Mouse (Mus musculus) G1E (cell line): ENCODE results near the gene Rfxank. TPM values are rescaled to one million over a fixed set of nuclear protein-coding genes. Genes with fewer than 3 reads are reported as not detected.

ENCODE experiments used
- ATAC-seq: 2 replicates; pipeline ENCODE4 v1.8.0; 2016; ENCODE audit warnings: mild to moderate bottlenecking; ENCODE audit not compliant: insufficient number of reproducible peaks, poor library complexity, low FRiP score, severe bottlenecking; ENCODE audit errors: extremely low read depth
- DNase-seq: peaks from one replicate; pipeline ENCODE4 v3.0.0; 2012; ENCODE audit warnings: low spot score
- H3K27me3 ChIP-seq: 2 replicates; pipeline ENCODE4 v1.6.1; 2012; ENCODE audit warnings: mild to moderate bottlenecking, low read length, inconsistent platforms; ENCODE audit not compliant: insufficient read depth
- H3K36me3 ChIP-seq: replicated peaks from 2 replicates; pipeline ENCODE3; 2012; ENCODE audit warnings: mild to moderate bottlenecking, inconsistent platforms
- H3K4me1 ChIP-seq: 2 replicates; pipeline ENCODE4 v1.6.1; 2012; ENCODE audit warnings: low read depth, low read length, inconsistent platforms, mixed read lengths; ENCODE audit not compliant: insufficient read depth
- H3K4me3 ChIP-seq: 2 replicates; pipeline ENCODE4 v1.5.1; 2012; ENCODE audit warnings: low read depth, mild to moderate bottlenecking, inconsistent platforms, low read length, moderate library complexity, mixed read lengths
- H3K9me3 ChIP-seq: replicated peaks from 2 replicates; pipeline ENCODE4 v1.6.1; 2012; ENCODE audit warnings: inconsistent platforms
- CTCF ChIP-seq: IDR thresholded peaks from 2 replicates; pipeline ENCODE4 v1.5.1; 2012; ENCODE audit warnings: low read depth, low read length, inconsistent platforms, mixed read lengths
- GATA1 ChIP-seq: IDR thresholded peaks from 2 replicates; pipeline ENCODE4 v1.6.1; 2012; ENCODE audit warnings: borderline replicate concordance, low read length, inconsistent platforms, mixed read lengths
- GATA2 ChIP-seq: IDR thresholded peaks from 2 replicates; pipeline ENCODE4 v1.6.1; 2012; ENCODE audit warnings: low read depth, low read length, inconsistent platforms, borderline replicate concordance
- POLR2AphosphoS5 ChIP-seq: IDR thresholded peaks from 2 replicates; pipeline ENCODE4 v1.6.1; 2012; ENCODE audit warnings: low read depth, low read length, inconsistent platforms; ENCODE audit not compliant: insufficient replicate concordance
- TAL1 ChIP-seq: conservative IDR thresholded peaks from 2 replicates; pipeline ENCODE4 v1.6.1; 2012; ENCODE audit warnings: low read depth, low read length, inconsistent platforms, mixed read lengths
- polyA plus RNA-seq: library from polyadenylated mRNA; stranded (reverse); fragments of >175 nt; gene quantifications from 2 replicates; pipeline ENCODE4 v1.2.3, GENCODE M21; 2012
- total RNA-seq, 2 experiments: library from RNA; stranded (forward) in 1 of 2; stranded (reverse) in 1 of 2; fragments of 200-1000 nt in 1 of 2; fragments of >200 nt in 1 of 2; fragmentation: Nextera tagmentation in 1 of 2; gene quantifications; 2 replicates each; pipeline ENCODE4 v1.2.3; 2014 to 2017

Rfxank gene
- total and polyA plus RNA-seq, 3 experiments, result 6.0 to 11.9 (median 7.2) TPM

DNA sequence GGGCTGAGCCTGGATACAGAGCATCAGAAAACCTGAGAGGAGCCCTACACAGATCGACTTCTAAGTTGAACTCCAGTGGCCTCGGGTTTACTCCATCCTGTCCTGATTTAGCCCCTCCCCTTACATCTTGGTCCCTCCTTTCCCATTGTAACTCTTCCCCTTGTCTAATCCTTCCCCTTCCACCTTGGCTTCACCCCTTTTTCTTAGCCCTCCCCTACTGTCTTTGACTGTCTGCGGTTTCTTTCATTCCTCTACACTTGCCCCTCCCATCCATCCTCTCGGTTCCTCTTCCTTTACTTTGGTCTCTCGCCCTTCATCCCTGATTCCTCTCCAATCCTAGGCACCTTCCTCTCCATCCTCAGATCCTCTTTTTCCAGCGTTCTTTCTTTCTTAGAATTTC is 24.5 kb downstream of the Rfxank start:
- peaks cover 39% of the 10 kb centered on the region for H3K27me3 ChIP-seq
- no peaks in the 10 kb centered on the region for H3K36me3 ChIP-seq
- no peaks in the 10 kb centered on the region for H3K9me3 ChIP-seq
- H3K4me3 ChIP-seq, result no peak overlapping the region
- TF ChIP-seq GATA2, result no peak
- TF ChIP-seq POLR2AphosphoS5, result no peak
- TF ChIP-seq GATA1, result no peak
- TF ChIP-seq CTCF, result no peak
- no peak for TF ChIP-seq TAL1
- DNase-seq (no peak), ATAC-seq (no peak)
- H3K4me1 ChIP-seq, result 0 out of 2 replicates have a peak, but pooled peaks cover 2% of the 10 kb centered on the region

DNA sequence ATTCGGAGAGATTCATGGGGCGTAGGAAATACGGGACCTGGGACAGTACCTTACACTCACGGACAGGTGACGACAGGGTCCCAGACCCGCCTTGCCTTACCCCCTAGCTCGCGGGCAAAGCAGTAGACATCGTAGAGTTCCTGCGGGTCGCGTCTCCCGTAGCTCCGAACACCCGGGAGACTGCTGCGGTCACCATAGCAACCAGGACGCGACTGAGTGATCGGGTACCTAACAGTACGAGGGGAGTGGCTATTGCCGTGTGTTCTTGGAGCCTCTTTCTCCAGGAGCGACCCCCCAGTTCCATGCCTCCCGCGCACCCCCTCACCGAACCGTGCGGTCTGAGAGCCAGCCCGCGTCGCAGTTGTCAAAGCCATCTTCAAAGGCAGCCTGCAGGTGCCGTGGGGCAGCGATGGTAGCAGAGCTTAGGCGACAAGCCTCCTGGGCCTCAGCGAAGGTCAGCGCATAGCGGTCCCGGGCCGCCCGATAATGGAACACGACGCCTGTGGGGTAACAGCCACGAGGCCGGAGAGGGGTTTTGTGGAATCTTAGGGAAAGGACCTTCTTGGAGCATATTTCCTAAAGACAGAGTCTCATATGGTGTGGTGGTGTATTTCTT is 26.4 kb downstream of the Rfxank start:
- H3K9me3 ChIP-seq, result no peaks in the 10 kb centered on the region
- no peaks in the 10 kb centered on the region for H3K4me1 ChIP-seq
- TF ChIP-seq POLR2AphosphoS5 (no peak), CTCF (no peak), GATA2 (no peak), GATA1 (no peak), TAL1 (no peak)
- H3K36me3 ChIP-seq, result no peaks in the 10 kb centered on the region
- ATAC-seq (no peak), DNase-seq (no peak)
- H3K27me3 ChIP-seq, result peaks cover 29% of the 10 kb centered on the region
- H3K4me3 ChIP-seq, result no peak overlapping the region

DNA sequence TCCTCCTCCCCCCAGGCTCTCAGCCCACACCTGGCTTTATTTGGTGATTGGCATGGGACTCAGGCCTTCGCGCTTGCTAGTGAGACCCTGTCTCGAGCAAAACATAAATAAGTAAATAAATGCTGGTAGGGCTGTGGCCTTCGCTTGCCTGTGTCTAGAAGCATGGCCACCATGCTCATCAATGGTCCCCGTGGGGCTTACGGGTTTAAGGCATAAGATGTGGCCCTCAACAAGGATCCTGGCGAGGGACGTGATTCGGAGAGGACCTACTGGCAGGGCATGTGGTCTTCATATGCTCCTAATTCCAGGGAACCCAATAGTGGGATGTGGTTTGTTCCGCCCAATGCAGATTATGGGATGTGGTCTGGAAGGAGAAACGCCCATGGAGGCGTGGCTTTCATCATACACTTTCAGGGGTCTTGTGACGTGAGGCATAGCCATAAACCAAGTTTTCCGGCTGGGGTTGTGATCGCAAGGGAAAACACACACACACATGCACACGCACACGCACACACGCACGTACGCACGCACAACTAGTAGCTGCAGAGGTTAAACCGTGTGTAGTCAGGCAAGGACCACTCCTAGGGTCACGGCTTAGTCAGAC is 27.7 kb downstream of the Rfxank start:
- Histone ChIP-seq H3K9me3 (no peaks in the 10 kb centered on the region), H3K4me3 (no peak overlapping the region), H3K4me1 (no peaks in the 10 kb centered on the region), H3K27me3 (peaks cover 27% of the 10 kb centered on the region), H3K36me3 (no peaks in the 10 kb centered on the region)
- ATAC-seq (no peak), DNase-seq (no peak)
- TF ChIP-seq POLR2AphosphoS5 (no peak), TAL1 (no peak), CTCF (no peak), GATA2 (no peak), GATA1 (no peak)

DNA sequence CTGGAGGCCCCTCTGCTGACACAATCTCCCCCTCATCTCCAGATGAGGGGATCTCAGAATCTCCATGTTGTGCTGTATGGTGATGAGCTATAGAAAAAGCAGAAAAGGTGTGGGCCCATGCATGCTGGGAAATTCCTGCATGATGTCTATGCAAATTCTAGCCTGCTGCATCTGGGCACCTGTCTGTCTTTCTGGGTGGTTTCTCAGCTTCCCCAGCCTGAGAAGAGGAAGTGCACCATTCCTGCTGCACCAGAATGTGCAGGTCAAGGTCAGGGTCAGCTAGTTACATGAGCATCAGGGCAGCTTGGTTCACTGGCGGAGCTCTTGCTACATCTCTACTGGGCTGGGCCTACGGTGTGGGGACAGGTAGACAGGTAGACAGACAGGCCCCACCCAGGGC is 28.5 kb downstream of the Rfxank start:
- H3K27me3 ChIP-seq, result peaks cover 24% of the 10 kb centered on the region
- TF ChIP-seq CTCF (no peak), POLR2AphosphoS5 (no peak)
- no peaks in the 10 kb centered on the region for H3K4me1 ChIP-seq
- no peaks in the 10 kb centered on the region for H3K36me3 ChIP-seq
- no peak for DNase-seq
- H3K4me3 ChIP-seq, result no peak overlapping the region
- no peaks in the 10 kb centered on the region for H3K9me3 ChIP-seq
- ATAC-seq, result no peak

DNA sequence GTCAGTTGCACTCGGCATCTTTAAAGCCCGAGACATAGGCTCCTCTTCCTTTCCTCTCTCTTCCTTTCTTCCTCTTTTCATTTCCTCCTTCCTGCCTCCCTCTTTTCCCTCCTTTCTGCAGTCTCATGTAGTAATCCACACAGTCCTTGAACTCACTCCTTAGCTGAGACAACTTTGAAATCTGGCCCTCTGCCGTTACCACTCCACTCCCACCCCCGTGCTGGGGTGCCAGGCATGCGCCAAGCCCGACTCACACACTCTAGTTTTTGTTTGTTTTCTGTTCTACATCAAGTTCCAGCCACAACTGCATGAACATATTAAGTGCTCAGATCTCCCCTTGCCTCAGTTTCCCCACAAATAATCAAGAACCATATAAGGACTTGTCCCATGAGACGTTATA is 34.0 kb downstream of the Rfxank start:
- Histone ChIP-seq H3K27me3 (peaks cover 14% of the 10 kb centered on the region), H3K4me1 (peaks cover 6% of the 10 kb centered on the region; the same call in 1 of the 2 replicates), H3K36me3 (no peaks in the 10 kb centered on the region), H3K4me3 (no peak overlapping the region), H3K9me3 (no peaks in the 10 kb centered on the region)
- no peak for TF ChIP-seq GATA1
- TF ChIP-seq TAL1, result no peak
- no peak for TF ChIP-seq CTCF
- no peak for DNase-seq
- ATAC-seq, result no peak

DNA sequence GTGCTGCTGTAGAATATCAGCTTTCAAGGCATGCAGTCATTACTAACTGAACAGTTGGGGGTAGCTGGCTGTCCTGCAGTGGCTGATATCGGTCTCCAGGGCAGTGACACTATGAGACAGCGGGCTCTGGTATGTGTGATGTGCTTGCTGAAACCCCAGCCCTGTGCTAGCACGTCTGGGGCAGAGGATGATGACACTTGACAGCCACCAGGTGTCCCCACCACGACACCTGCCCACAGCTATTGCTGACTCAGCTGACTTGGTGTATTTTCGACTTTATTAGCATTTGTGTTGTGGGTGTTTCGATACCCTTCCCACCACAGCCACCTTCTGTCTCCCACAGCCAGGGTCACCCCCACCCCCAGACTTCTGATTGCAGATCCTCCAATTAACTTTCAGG is 34.4 kb downstream of the Rfxank start:
- H3K9me3 ChIP-seq, result no peaks in the 10 kb centered on the region
- H3K4me3 ChIP-seq, result no peak overlapping the region
- no peaks in the 10 kb centered on the region for H3K36me3 ChIP-seq
- DNase-seq, result peak; percentile 31
- no peak for ATAC-seq
- TF ChIP-seq CTCF (no peak), GATA2 (no peak), GATA1 (no peak), POLR2AphosphoS5 (no peak), TAL1 (no peak)
- peaks cover 11% of the 10 kb centered on the region for H3K27me3 ChIP-seq
- H3K4me1 ChIP-seq, result peaks cover 6% of the 10 kb centered on the region; the same call in 1 of the 2 replicates
